Mouse (Mus musculus) thymus, adult 2 months (tissue): ENCODE results near the gene Ddx1.

ENCODE experiments used
- CTCF ChIP-seq: fragments of 200-500 bp; IDR thresholded peaks from 2 replicates; pipeline ENCODE4 v1.5.1; 2012; ENCODE audit warnings: mild to moderate bottlenecking, control low read depth, low read length, moderate library complexity, borderline replicate concordance; ENCODE audit not compliant: control insufficient read depth, poor library complexity, insufficient read depth; ENCODE audit errors: extremely low read depth
- POLR2A ChIP-seq: fragments of 200-500 bp; IDR thresholded peaks from 2 replicates; pipeline ENCODE4 v1.6.1; 2012; ENCODE audit warnings: mild to moderate bottlenecking, low read length, control low read depth, moderate library complexity; ENCODE audit not compliant: control insufficient read depth, poor library complexity, insufficient read depth; ENCODE audit errors: extremely low read depth

GRCm38 (mm10) chr12:13188059-13188700, 60.8 kb downstream of the Ddx1 start:
- no peak for TF ChIP-seq CTCF
- TF ChIP-seq POLR2A, result no peak
